Mouse (Mus musculus): ENCODE data around the gene Hist1h4c. TPM values are rescaled to one million over a fixed set of nuclear protein-coding genes. Genes with fewer than 3 reads are reported as not detected.
"Not testable (repeated sequence)": the region's sequence is repeated elsewhere in the genome, so short reads cannot be mapped to it uniquely, and the experiment has no call there.

Gene Hist1h4c
- polyA plus RNA-seq, 1 experiment from 2014 or later = 3.0 TPM

DNA sequence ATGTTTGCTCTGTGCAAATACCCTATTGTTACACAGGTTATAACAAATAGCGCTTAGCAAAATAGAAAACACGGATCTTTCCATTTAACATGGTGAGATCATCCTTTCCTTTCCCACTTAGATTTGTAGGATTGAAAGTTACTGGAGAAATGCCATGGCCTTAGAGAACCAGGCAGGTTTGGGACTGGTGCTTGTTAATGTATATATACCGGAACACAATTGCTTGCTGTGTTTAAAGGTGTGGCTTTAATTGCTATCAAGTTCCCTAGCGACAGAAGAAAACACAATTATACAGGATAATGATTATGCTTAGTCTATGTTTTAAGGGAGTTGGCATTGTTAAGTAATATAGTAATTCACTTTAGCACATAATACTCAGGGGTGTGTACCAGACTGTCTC lies 11.1 kb downstream of the Hist1h4c start:
- Histone ChIP-seq H3K27ac (no peak overlapping the region), H3K4me1 (peaks cover 22% of the 10 kb centered on the region), H3K9me3 (no peaks in the 10 kb centered on the region), H3K4me2 (no peak overlapping the region), H3K36me3 (replicated peaks) (no peaks in the 10 kb centered on the region), H3K27me3 (replicated peaks) (no peaks in the 10 kb centered on the region), H3K9ac (no peak overlapping the region), H3K4me3 (no peak overlapping the region)
- 87% methylated on average over 4 of the region's 4 CpGs for WGBS
- ATAC-seq (replicated peaks) = no peak

DNA sequence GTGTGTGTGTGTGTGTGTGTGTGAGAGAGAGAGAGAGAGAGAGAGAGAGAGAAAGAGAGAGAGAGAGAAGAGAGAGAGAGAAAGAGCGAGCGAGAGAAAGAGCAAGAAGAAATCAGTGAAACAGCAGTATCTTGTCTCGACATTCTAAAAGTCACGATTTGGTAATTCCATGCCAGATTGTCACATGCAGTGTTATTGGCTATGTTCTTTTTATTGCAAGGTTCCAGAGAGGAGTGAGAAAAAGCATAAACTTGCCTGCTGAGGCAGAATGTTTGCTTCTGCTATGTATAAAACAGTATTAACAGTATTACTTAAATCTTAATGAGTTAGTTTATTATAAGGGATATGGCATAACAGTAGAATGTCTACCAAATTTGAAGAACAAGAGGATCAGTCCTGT lies 12.3 kb downstream of the Hist1h4c start:
- WGBS = 28% methylated on average over 4 of the region's 4 CpGs
- ATAC-seq (replicated peaks) = no peak
- peak overlapping the region; percentile 64; the same call in 1 of the 2 replicates for H3K9ac ChIP-seq

DNA sequence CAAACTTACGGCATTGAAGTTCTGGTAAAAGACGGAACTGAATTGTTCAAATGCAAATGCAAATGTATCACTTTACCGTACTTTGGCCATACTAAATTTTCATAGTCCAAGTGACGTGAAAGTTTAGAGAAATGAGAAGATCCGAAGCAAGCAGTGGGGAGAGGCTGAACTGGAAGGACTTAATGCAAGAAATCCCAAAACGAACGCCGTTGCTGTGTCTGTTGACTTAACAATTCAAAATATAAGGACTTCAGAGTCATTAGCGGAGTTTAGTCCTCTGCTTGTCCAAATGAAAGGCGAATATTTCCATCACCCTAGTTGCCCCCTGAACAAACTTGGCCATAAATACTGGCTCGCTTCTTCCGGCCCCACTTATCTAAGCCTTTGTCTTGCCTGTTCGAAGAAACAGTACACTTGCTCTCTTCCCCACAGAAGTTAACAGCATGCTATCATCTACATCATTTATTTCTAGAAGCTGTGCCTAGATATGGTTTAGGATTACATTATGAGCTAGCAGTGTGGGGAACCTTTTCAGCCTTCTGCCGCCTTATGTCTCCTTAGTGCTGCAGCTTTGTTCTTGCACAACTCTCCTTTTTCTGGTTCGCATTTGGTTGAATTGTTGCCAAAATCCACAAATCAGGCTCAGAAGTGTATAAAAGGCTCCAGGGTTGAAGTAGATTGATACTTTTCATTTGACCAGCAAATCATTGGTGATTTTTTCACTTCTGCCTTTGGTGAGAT lies 13.0 kb downstream of the Hist1h4c start:
- Histone ChIP-seq H3K9ac (peak overlapping the region; percentile 64), H3K4me2 (peak overlapping the region; percentile 82), H3K27ac (peak overlapping the region; percentile 94), H3K4me1 (peaks cover 22% of the 10 kb centered on the region), H3K27me3 (replicated peaks) (no peaks in the 10 kb centered on the region), H3K4me3 (peak overlapping the region; percentile 51), H3K36me3 (replicated peaks) (no peaks in the 10 kb centered on the region), H3K9me3 (no peaks in the 10 kb centered on the region)
- WGBS = 9% methylated on average over 15 of the region's 15 CpGs
- ATAC-seq (replicated peaks) = no peak

More for the DNA sequence above, 12.3 kb downstream of the Hist1h4c start:
- Histone ChIP-seq H3K4me2 (peak overlapping the region; percentile 82), H3K4me1 (peaks cover 22% of the 10 kb centered on the region), H3K9me3 (no peaks in the 10 kb centered on the region), H3K4me3 (peak overlapping the region; percentile 51; the same call in 1 of the 2 replicates), H3K27me3 (replicated peaks) (no peaks in the 10 kb centered on the region), H3K36me3 (replicated peaks) (no peaks in the 10 kb centered on the region), H3K27ac (no peak overlapping the region)

DNA sequence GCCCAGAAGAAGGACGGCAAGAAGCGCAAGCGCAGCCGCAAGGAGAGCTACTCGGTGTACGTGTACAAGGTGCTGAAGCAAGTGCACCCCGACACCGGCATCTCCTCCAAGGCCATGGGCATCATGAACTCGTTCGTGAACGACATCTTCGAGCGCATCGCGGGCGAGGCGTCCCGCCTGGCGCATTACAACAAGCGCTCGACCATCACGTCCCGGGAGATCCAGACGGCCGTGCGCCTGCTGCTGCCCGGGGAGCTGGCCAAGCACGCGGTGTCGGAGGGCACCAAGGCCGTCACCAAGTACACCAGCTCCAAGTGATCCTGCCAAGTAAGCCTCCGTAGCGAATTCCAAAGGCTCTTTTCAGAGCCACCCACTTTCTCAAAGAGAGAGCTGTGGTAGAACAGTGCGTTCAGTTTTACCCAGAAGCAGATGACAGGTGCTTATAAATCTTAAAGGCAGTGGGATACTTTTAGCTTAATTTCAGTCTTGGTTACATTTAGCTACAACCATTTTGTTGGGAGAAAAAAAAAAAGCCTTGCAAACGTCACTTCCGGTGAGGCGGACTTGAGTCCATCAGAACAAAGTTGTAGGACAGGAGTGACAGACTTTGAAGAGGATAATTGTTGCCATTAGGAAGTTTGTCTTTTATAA lies 13.8 kb downstream of the Hist1h4c start:
- not testable (repeated sequence) for H3K36me3 ChIP-seq (replicated peaks); H3K27me3 ChIP-seq (replicated peaks); H3K9me3 ChIP-seq
- Histone ChIP-seq H3K4me1 (peaks cover 22% of the 10 kb centered on the region), H3K4me2 (peak overlapping the region; percentile 82), H3K27ac (peak overlapping the region; percentile 94), H3K4me3 (peak overlapping the region; percentile 51), H3K9ac (peak overlapping the region; percentile 64)
- WGBS = under 1% methylated on average over 18 of the region's 37 CpGs
- peak; percentile 50 for ATAC-seq (replicated peaks)

DNA sequence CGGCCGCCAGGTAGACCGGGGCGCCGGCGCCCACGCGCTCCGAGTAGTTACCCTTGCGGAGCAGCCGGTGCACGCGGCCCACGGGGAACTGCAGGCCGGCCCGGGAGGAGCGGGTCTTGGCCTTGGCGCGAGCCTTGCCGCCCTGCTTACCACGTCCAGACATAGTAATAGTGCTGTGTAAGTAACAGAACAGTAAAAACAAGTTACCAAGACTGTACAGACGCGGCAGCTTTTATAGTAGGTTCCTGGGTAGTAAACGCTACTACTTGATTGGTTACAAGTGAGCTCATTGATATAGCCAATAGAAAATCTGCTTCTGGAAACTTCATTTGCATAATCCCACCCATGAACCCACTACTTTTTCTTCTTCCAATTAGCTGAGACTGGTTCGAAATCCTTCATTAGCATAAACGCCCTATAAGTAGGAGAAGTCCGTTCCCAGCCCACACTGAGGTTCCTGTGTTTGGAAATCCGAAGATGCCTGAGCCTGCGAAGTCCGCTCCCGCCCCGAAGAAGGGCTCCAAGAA lies 14.4 kb downstream of the Hist1h4c start, which contains the start of the genes Hist1h2ac and Hist1h2bc:
Hist1h2ac (minus strand) TSS at position 194 of the 527 bp plus-strand sequence.
Hist1h2bc (plus strand) TSS at position 445 of the 527 bp plus-strand sequence.
- Histone ChIP-seq H3K27ac (peak within 1 kb of the TSS; percentile 94), H3K27me3 (replicated peaks) (no peaks in the 10 kb centered on the region), H3K36me3 (replicated peaks) (no peaks in the 10 kb centered on the region), H3K4me1 (peaks cover 22% of the 10 kb centered on the region), H3K4me2 (peak within 1 kb of the TSS; percentile 82), H3K9ac (peak within 1 kb of the TSS; percentile 64), H3K9me3 (no peaks in the 10 kb centered on the region), H3K4me3 (peak within 1 kb of the TSS; percentile 51)
- WGBS = under 1% methylated on average over 32 of the region's 32 CpGs
- peak; percentile 99 for ATAC-seq (replicated peaks)

DNA sequence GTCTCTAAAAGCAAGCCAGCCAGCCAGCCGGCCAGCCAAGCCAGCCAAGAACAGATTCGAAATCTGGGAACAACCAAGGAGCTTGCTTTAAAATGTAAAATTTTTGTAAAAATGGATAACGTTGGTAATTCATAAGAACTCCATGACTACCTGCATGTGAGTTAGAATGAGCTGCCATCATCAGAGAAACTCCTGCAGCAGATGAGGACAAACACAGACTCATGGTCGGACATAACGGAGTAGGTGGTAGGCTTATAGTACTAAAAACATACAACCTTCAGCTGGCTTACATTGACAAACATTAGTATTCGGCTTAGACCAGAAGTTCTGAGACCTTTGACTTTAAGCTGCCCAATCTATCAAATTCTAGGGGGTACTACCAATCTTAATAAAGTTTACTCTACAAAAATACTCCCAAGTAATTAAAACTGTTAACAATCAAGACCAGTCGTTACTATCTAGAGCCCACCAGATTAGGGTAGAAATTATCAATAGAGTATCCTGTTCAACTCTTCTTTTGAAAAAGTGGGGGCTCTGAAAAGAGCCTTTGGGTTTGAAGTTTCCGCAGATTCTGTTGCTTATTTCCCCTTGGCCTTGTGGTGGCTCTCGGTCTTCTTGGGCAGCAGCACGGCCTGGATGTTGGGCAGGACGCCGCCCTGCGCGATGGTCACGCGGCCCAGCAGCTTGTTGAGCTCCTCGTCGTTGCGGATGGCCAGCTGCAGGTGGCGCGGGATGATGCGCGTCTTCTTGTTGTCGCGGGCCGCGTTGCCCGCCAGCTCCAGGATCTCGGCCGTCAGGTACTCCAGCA lies 15.1 kb downstream of the Hist1h4c start:
- peaks cover 22% of the 10 kb centered on the region for H3K4me1 ChIP-seq
- H3K36me3 ChIP-seq (replicated peaks); H3K27me3 ChIP-seq (replicated peaks); H3K9me3 ChIP-seq: not testable (repeated sequence)
- peak overlapping the region; percentile 82 for H3K4me2 ChIP-seq
- WGBS = 11% methylated on average over 15 of the region's 30 CpGs
- peak overlapping the region; percentile 40; the same call in 1 of the 2 replicates for H3K9ac ChIP-seq
- peak; percentile 72 for ATAC-seq (replicated peaks)
- H3K27ac ChIP-seq = peak overlapping the region; percentile 94
- peak overlapping the region; percentile 51 for H3K4me3 ChIP-seq

DNA sequence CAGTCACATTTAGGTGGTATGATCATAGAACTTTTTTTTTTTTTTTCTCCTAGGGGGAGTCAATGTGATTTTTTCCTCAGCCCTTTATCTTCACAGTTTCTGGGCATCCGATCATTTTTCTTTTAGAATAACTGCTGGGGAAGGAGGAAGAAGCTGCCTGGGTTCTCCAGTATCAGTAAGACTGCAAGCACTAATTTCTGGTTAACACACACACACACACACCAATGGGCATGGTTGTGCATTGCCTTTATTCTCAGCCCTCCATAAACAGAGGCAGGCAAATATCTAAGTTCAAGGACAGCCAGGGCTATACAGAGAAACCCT lies 15.7 kb downstream of the Hist1h4c start:
- no peak overlapping the region for H3K27ac ChIP-seq

DNA sequence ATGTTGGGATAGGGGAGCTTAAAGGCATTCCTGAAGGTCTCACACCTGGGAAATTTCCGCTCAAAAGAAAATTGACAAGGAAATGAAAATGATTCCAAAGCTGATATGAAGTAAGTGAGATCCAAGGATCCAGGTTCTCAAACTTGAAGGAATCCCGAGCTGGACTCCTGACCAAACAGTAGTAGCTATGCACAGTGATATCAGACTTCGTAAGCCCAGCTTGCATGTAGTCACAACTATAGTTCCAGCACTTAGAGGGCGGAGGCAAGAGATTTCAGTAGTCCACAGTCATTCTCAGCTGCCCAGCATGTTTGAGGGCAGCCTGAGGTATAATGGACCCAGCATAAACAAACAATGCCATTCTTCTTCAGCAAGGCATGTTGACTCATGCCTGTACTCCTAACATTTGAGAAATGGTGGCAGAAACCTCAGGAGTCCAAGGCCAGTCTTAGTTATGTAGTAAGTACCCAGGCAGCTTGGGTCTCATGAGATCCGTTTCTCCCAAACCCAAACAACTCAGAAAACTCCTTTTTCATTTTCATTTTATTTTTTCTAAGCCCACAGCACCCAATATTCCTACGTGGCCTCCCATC lies 16.2 kb downstream of the Hist1h4c start:
- Histone ChIP-seq H3K9me3 (no peaks in the 10 kb centered on the region), H3K27me3 (replicated peaks) (no peaks in the 10 kb centered on the region), H3K27ac (no peak overlapping the region), H3K9ac (no peak overlapping the region), H3K4me3 (no peak overlapping the region), H3K4me1 (peaks cover 22% of the 10 kb centered on the region), H3K36me3 (replicated peaks) (no peaks in the 10 kb centered on the region), H3K4me2 (no peak overlapping the region)
- no peak for ATAC-seq (replicated peaks)
- 91% methylated on average over 6 of the region's 6 CpGs for WGBS

More for the DNA sequence above, 15.7 kb downstream of the Hist1h4c start:
- Histone ChIP-seq H3K27me3 (replicated peaks) (no peaks in the 10 kb centered on the region), H3K4me2 (peak overlapping the region; percentile 82), H3K9me3 (no peaks in the 10 kb centered on the region), H3K9ac (0 out of 2 replicates have a peak overlapping the region, but pooled peaks have one; percentile 40), H3K36me3 (replicated peaks) (no peaks in the 10 kb centered on the region), H3K4me3 (no peak overlapping the region), H3K4me1 (peaks cover 22% of the 10 kb centered on the region)
- WGBS = 56% methylated on average over 1 of the region's 1 CpGs
- ATAC-seq (replicated peaks) = no peak

DNA sequence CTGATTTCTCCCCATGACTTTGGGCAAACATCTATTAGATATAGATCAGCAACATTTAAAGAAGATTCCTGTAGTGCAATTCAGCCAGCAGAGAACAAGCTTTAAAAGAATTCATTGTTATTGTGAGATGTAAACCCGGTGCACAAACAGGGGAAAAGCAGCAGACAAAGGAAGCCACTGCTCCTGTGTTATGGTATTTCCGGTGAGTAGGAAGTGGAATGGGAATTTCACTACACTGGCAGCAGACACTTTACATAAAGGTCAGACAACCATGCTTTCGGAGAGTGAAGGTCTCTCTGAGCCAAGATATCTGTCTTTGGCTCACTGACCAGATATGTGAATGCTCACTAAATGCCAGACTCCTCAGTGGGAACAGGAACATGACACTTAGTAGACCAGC lies 35.7 kb downstream of the Hist1h4c start:
- H3K27me3 ChIP-seq (replicated peaks) = no peaks in the 10 kb centered on the region
- H3K36me3 ChIP-seq (replicated peaks) = no peaks in the 10 kb centered on the region
- H3K4me2 ChIP-seq = no peak overlapping the region
- no peak for ATAC-seq (replicated peaks)
- no peak overlapping the region for H3K4me3 ChIP-seq
- H3K9ac ChIP-seq = no peak overlapping the region
- no peaks in the 10 kb centered on the region for H3K4me1 ChIP-seq
- H3K9me3 ChIP-seq = no peaks in the 10 kb centered on the region
- no peak overlapping the region for H3K27ac ChIP-seq
- WGBS = 75% methylated on average over 3 of the region's 3 CpGs

DNA sequence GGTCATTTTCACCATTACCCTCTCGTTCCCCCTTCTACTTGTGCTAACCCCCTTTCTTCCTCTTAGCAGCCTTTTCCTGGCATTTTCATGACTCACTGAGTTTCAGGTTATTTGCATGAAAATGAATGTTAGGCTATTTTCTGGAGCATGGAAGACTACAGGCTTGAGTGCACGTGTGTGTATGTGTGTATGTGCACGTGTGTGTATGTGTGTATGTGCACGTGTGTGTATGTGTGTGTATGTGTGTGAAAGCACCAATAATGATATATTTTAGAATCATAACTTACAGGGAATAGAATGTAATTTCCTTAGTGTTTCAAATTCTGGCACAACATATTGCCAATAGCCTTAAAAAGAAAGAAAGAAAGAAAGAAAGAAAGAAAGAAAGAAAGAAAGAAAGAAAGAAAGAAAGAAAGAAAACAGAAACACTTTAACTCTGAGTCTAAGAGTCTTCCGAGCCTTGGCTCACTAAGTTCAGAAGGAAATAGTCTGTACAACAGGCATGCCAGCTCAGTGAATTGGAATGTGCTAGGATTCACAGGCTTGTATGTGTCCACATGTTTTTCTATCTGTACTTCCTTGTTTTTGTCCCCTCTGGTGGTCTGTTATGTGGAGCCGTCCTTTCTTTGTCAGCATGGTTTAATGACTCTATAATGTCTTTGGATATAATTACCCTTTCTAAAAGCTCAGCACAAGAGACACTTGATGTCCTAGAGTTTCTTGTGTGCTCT lies 38.5 kb downstream of the Hist1h4c start:
- no peaks in the 10 kb centered on the region for H3K9me3 ChIP-seq
- H3K27ac ChIP-seq = no peak overlapping the region
- no peak overlapping the region for H3K9ac ChIP-seq
- H3K4me2 ChIP-seq = no peak overlapping the region
- no peaks in the 10 kb centered on the region for H3K27me3 ChIP-seq (replicated peaks)
- H3K4me1 ChIP-seq = no peaks in the 10 kb centered on the region
- ATAC-seq (replicated peaks) = no peak
- no peak overlapping the region for H3K4me3 ChIP-seq
- 70% methylated on average over 6 of the region's 6 CpGs for WGBS
- no peaks in the 10 kb centered on the region for H3K36me3 ChIP-seq (replicated peaks)

Measured in midbrain, embryonic 15.5 days (tissue).